Mouse (Mus musculus) embryonic facial prominence, embryonic 10.5 days (tissue): ENCODE measurements around the gene Kncn. TPM values are rescaled to one million over a fixed set of nuclear protein-coding genes. Genes with fewer than 3 reads are reported as not detected.

ENCODE experiments used
- DNase-seq: peaks from one replicate; pipeline ENCODE4 v3.0.0-alpha.2; 2017; ENCODE audit warnings: low spot score
- H3K27ac ChIP-seq: fragments of 300-500 bp; sonication (generic); replicated peaks from 2 replicates; pipeline ENCODE4 v1.5.1; 2016; ENCODE audit warnings: mild to moderate bottlenecking
- H3K27me3 ChIP-seq: fragments of 300-500 bp; sonication (generic); replicated peaks from 2 replicates; pipeline ENCODE4 v1.6.1; 2016; ENCODE audit warnings: low read depth, mild to moderate bottlenecking; ENCODE audit not compliant: poor library complexity, severe bottlenecking
- H3K36me3 ChIP-seq: fragments of 300-500 bp; sonication (generic); replicated peaks from 2 replicates; pipeline ENCODE4 v1.6.1; 2016; ENCODE audit warnings: mild to moderate bottlenecking, moderate library complexity
- H3K4me1 ChIP-seq: fragments of 300-500 bp; sonication (generic); 2 replicates; pipeline ENCODE4 v1.6.1; 2016
- H3K4me3 ChIP-seq: fragments of 300-500 bp; sonication (generic); 2 replicates; pipeline ENCODE4 v1.5.1; 2016; ENCODE audit warnings: mild to moderate bottlenecking, moderate library complexity
- H3K9me3 ChIP-seq: fragments of 300-500 bp; sonication (generic); 2 replicates; pipeline ENCODE4 v1.6.1; 2016; ENCODE audit warnings: mild to moderate bottlenecking
- WGBS: fragments of 180-500 bp; shearing (Covaris S2); methylation state at CpG from one replicate; pipeline ENCODE4 v1.1.7; 2016; 5-methylcytosine and 5-hydroxymethylcytosine counted together
- polyA plus RNA-seq: library from polyadenylated mRNA; unstranded; fragments of >200 nt; fragmentation: Nextera tagmentation; extraction: Ambion mirVana; gene quantifications from 2 replicates; pipeline ENCODE4 v1.2.1, GENCODE M21; 2016

Kncn gene
- not detected in 2 replicates for polyA plus RNA-seq

DNA sequence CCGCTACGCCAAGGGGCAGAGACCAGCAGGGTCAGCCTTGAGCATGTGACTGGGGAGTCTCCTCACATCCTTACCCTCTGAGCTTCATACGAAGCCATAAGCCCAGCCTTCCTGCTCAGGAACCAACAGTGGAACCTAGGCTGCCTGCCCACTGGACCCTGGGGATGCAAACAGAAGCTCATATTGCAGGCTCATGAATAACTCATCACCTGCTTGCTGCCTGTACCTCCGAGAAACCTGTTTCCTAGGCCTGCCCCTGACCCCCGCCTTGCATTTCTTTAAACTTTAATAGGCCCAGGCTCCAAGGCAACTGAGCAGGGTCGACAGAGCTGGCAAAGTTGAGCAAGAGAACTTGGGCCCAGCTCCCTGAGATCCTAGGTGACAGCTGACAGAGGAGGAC is at the start of gene Kncn:
Gene Kncn (plus strand): TSS at position 379 of the 400 bp plus-strand sequence.
- Histone ChIP-seq H3K4me3 (no peak within 1 kb of the TSS), H3K9me3 (no peaks in the 10 kb centered on the region), H3K36me3 (no peaks in the 10 kb centered on the region), H3K4me1 (peaks cover 23% of the 10 kb centered on the region), H3K27ac (no peak within 1 kb of the TSS), H3K27me3 (peaks cover 34% of the 10 kb centered on the region)
- no peak for DNase-seq
- WGBS, result 74% methylated on average over 6 of the region's 6 CpGs

- Histone ChIP-seq H3K9me3 (no peaks in the 10 kb centered on the region), H3K27me3 (peaks cover 4% of the 10 kb centered on the region; the same call in 1 of the 2 replicates), H3K4me3 (no peak overlapping the region), H3K4me1 (peaks cover 17% of the 10 kb centered on the region), H3K36me3 (0 out of 2 replicates have a peak, but pooled peaks cover 2% of the 10 kb centered on the region), H3K27ac (no peak overlapping the region)
- 74% methylated on average over 2 of the region's 2 CpGs for WGBS
- no peak for DNase-seq
These were observed 48.6 kb upstream of the Kncn start for GRCm38 (mm10) chr4:115835576-115835975.

- Histone ChIP-seq H3K4me1 (peaks cover 17% of the 10 kb centered on the region), H3K4me3 (peak overlapping the region; percentile 88), H3K9me3 (no peaks in the 10 kb centered on the region), H3K27me3 (no peaks in the 10 kb centered on the region), H3K27ac (no peak overlapping the region), H3K36me3 (no peaks in the 10 kb centered on the region)
- DNase-seq, result no peak
- 86% methylated on average over 4 of the region's 4 CpGs for WGBS
These were observed 46.0 kb upstream of the Kncn start for GRCm38 (mm10) chr4:115838196-115838595.

GRCm38 (mm10) chr4:115838696-115839641 is 45.2 kb upstream of the Kncn start, which contains the start of gene Mknk1:
Gene Mknk1, plus strand, starts transcription at chr4:115839198.
- Histone ChIP-seq H3K36me3 (no peaks in the 10 kb centered on the region), H3K4me1 (peaks cover 23% of the 10 kb centered on the region), H3K9me3 (no peaks in the 10 kb centered on the region), H3K27me3 (no peaks in the 10 kb centered on the region), H3K27ac (peak within 1 kb of the TSS; percentile 84), H3K4me3 (peak within 1 kb of the TSS; percentile 88)
- DNase-seq, result peak; percentile 95
- 3% methylated on average over 51 of the region's 51 CpGs for WGBS

DNA sequence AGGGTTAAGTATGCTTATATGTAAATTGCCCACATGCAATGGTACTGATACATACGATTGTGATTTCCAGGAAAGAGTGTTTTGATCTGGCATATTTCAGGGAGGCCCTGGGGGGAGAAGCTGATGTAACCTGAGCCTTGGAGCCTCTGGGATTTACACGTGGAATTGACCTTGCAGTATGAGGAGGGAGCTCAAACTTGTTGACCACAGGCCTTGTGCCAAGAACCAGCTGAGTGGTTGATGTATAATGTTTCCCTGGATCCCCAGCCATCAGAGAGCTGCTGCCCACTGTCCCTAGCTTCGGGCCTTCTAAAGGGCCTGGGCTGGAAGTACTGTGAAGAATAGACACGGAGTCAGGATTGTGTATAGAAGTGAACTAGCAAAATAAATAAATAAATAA is 44.2 kb upstream of the Kncn start:
- H3K27ac ChIP-seq, result no peak overlapping the region
- no peaks in the 10 kb centered on the region for H3K9me3 ChIP-seq
- no peaks in the 10 kb centered on the region for H3K27me3 ChIP-seq
- DNase-seq, result no peak
- peaks cover 23% of the 10 kb centered on the region for H3K4me1 ChIP-seq
- 50% methylated on average over 4 of the region's 4 CpGs for WGBS
- peak overlapping the region; percentile 88 for H3K4me3 ChIP-seq
- H3K36me3 ChIP-seq, result no peaks in the 10 kb centered on the region

- no peaks in the 10 kb centered on the region for H3K36me3 ChIP-seq
- H3K27me3 ChIP-seq, result no peaks in the 10 kb centered on the region
- H3K4me3 ChIP-seq, result no peak overlapping the region
- no peak overlapping the region for H3K27ac ChIP-seq
- peaks cover 23% of the 10 kb centered on the region for H3K4me1 ChIP-seq
- DNase-seq, result no peak
- 93% methylated on average over 4 of the region's 4 CpGs for WGBS
- H3K9me3 ChIP-seq, result no peaks in the 10 kb centered on the region
These were observed 43.4 kb upstream of the Kncn start for GRCm38 (mm10) chr4:115840842-115841241.

DNA sequence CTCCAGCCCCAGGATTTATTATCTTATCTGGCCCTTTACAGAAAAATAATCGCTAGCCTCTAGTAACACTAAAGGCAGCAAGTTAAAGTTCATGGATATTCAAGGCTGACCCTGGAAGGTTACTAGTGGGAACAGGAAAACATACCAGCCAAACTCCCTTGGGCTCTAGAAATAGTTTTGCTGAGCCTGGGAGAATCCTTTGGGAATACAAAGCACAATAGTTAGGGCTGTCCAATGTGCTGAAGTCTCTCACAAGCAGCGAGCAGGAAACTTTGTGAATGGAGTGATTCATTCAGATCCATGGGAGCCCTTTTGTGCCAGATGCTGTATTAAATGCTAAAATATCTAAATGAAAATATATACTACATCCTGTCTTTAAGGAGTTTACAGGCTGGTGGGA is 37.5 kb upstream of the Kncn start:
- peaks cover 15% of the 10 kb centered on the region for H3K4me1 ChIP-seq
- H3K9me3 ChIP-seq, result no peaks in the 10 kb centered on the region
- WGBS, result 48% methylated on average over 2 of the region's 2 CpGs
- peaks cover 29% of the 10 kb centered on the region for H3K36me3 ChIP-seq
- no peaks in the 10 kb centered on the region for H3K27me3 ChIP-seq
- H3K27ac ChIP-seq, result no peak overlapping the region
- H3K4me3 ChIP-seq, result no peak overlapping the region
- DNase-seq, result no peak

- Histone ChIP-seq H3K9me3 (no peaks in the 10 kb centered on the region), H3K4me1 (peaks cover 15% of the 10 kb centered on the region), H3K4me3 (no peak overlapping the region), H3K27ac (no peak overlapping the region), H3K36me3 (peaks cover 37% of the 10 kb centered on the region), H3K27me3 (no peaks in the 10 kb centered on the region)
- WGBS, result 63% methylated on average over 5 of the region's 5 CpGs
- DNase-seq, result no peak
These were observed 36.8 kb upstream of the Kncn start for GRCm38 (mm10) chr4:115847377-115847776.

GRCm38 (mm10) chr4:115848083-115848482 is 36.1 kb upstream of the Kncn start:
- Histone ChIP-seq H3K4me3 (no peak overlapping the region), H3K4me1 (peaks cover 15% of the 10 kb centered on the region), H3K27me3 (no peaks in the 10 kb centered on the region), H3K36me3 (peaks cover 44% of the 10 kb centered on the region), H3K9me3 (no peaks in the 10 kb centered on the region), H3K27ac (no peak overlapping the region)
- DNase-seq, result no peak
- 93% methylated on average over 1 of the region's 1 CpGs for WGBS

- Histone ChIP-seq H3K9me3 (no peaks in the 10 kb centered on the region), H3K4me1 (peaks cover 9% of the 10 kb centered on the region), H3K27ac (0 out of 2 replicates have a peak overlapping the region, but pooled peaks have one; percentile 14), H3K36me3 (peaks cover 46% of the 10 kb centered on the region), H3K27me3 (no peaks in the 10 kb centered on the region), H3K4me3 (no peak overlapping the region)
- 75% methylated on average over 8 of the region's 8 CpGs for WGBS
- no peak for DNase-seq
These were observed 35.1 kb upstream of the Kncn start for GRCm38 (mm10) chr4:115848990-115849677.

- Histone ChIP-seq H3K27ac (no peak overlapping the region), H3K4me1 (peaks cover 13% of the 10 kb centered on the region), H3K9me3 (no peaks in the 10 kb centered on the region), H3K4me3 (no peak overlapping the region), H3K36me3 (peaks cover 48% of the 10 kb centered on the region), H3K27me3 (no peaks in the 10 kb centered on the region)
- no peak for DNase-seq
- 84% methylated on average over 2 of the region's 2 CpGs for WGBS
These were observed 34.1 kb upstream of the Kncn start for GRCm38 (mm10) chr4:115850111-115850510.

DNA sequence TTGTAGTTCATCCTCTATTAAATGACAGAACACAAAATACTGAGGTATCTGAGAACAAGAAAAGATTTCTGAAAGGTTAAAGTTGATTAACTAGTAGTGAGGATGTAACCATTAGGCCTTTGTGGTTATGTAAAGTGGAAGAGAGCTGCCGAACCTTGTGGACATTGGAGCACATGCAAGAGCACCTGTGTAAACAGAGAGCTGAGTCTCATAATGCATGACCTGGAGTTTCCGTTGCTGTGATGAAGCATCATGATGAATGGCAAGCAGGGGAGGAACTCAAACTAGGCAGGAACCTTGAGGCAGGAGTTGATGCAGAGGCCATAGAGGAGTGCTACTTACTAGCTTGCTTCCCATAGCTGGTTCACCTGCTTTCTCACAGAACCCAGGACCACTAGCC is 33.6 kb upstream of the Kncn start:
- DNase-seq, result no peak
- Histone ChIP-seq H3K4me1 (peaks cover 18% of the 10 kb centered on the region), H3K36me3 (peaks cover 48% of the 10 kb centered on the region)

More for the DNA sequence above, 33.6 kb upstream of the Kncn start:
- 60% methylated on average over 2 of the region's 2 CpGs for WGBS
- Histone ChIP-seq H3K4me3 (no peak overlapping the region), H3K9me3 (no peaks in the 10 kb centered on the region), H3K27ac (no peak overlapping the region), H3K27me3 (no peaks in the 10 kb centered on the region)
